Mouse (Mus musculus) midbrain, embryonic 13.5 days (tissue): ENCODE results near the gene Cnpy2. TPM values are rescaled to one million over a fixed set of nuclear protein-coding genes. Genes with fewer than 3 reads are reported as not detected.

Experiments
- ATAC-seq: fragments of 200-750 bp; cut with Nextera tagmentation; 2 replicates; pipeline ENCODE4 v1.8.0; 2017; ENCODE audit warnings: mild to moderate bottlenecking, moderate TSS enrichment, moderate library complexity
- H3K27ac ChIP-seq: fragments of 300-500 bp; sonication (generic); 2 replicates; pipeline ENCODE4 v1.5.1; 2015; ENCODE audit warnings: inconsistent platforms, mild to moderate bottlenecking, moderate library complexity
- H3K27me3 ChIP-seq: fragments of 300-500 bp; sonication (generic); 2 replicates; pipeline ENCODE4 v1.6.1; 2015; ENCODE audit warnings: mild to moderate bottlenecking, inconsistent platforms
- H3K36me3 ChIP-seq: fragments of 300-500 bp; sonication (generic); 2 replicates; pipeline ENCODE4 v1.6.1; 2015; ENCODE audit warnings: mild to moderate bottlenecking, inconsistent platforms
- H3K4me1 ChIP-seq: fragments of 300-500 bp; sonication (generic); replicated peaks from 2 replicates; pipeline ENCODE4 v1.6.1; 2015; ENCODE audit warnings: inconsistent platforms
- H3K4me2 ChIP-seq: fragments of 300-500 bp; sonication (generic); replicated peaks from 2 replicates; pipeline ENCODE4 v1.6.1; 2015; ENCODE audit warnings: moderate library complexity, mild to moderate bottlenecking, inconsistent platforms
- H3K4me3 ChIP-seq: fragments of 300-500 bp; sonication (generic); replicated peaks from 2 replicates; pipeline ENCODE4 v1.5.1; 2015; ENCODE audit warnings: mild to moderate bottlenecking, inconsistent platforms
- H3K9ac ChIP-seq: fragments of 300-500 bp; sonication (generic); replicated peaks from 2 replicates; pipeline ENCODE4 v1.6.1; 2015; ENCODE audit warnings: mild to moderate bottlenecking, inconsistent platforms
- H3K9me3 ChIP-seq: fragments of 300-500 bp; sonication (generic); 2 replicates; pipeline ENCODE4 v1.6.1; 2016; ENCODE audit warnings: mild to moderate bottlenecking, inconsistent platforms
- WGBS: fragments of 180-500 bp; shearing (Covaris S2); methylation state at CpG from one replicate; pipeline ENCODE4 v1.1.7; 2015; 5-methylcytosine and 5-hydroxymethylcytosine counted together
- polyA plus RNA-seq: library from polyadenylated mRNA; unstranded; fragments of >200 nt; fragmentation: Nextera tagmentation; extraction: Ambion mirVana; gene quantifications from 2 replicates; pipeline ENCODE4 v1.2.1, GENCODE M21; 2015

The Cnpy2 gene
- polyA plus RNA-seq, 1 experiment from 2014 or later = 230 TPM

DNA sequence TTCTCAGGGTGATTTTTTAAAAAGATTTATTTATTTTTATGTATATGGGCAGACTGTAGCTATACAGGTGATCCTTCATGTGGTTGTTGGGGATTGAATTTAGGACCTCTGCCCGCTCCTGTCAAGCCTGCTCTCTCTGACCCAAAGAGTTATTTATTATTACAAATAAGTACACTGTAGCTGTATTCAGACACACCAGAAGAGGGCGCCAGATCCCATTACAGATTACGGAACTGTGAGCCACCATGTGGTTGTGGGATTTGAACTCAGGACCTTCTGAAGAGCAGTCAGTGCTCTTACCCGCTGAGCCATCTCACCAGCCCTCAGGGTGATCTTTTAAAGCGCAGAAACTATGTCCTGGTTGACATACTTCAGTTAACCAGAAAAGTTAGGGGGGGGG lies 49.9 kb downstream of the Cnpy2 start:
- no peaks in the 10 kb centered on the region for H3K36me3 ChIP-seq
- no peak for ATAC-seq
- H3K27ac ChIP-seq = no peak overlapping the region
- no peak overlapping the region for H3K9ac ChIP-seq
- H3K27me3 ChIP-seq = no peaks in the 10 kb centered on the region
- no peaks in the 10 kb centered on the region for H3K9me3 ChIP-seq
- peaks cover 24% of the 10 kb centered on the region for H3K4me1 ChIP-seq
- H3K4me3 ChIP-seq = no peak overlapping the region
- WGBS = 79% methylated on average over 5 of the region's 5 CpGs
- H3K4me2 ChIP-seq = no peak overlapping the region

GRCm38 (mm10) chr10:128372989-128373748 lies 50.9 kb downstream of the Cnpy2 start:
- no peak overlapping the region for H3K27ac ChIP-seq
- H3K27me3 ChIP-seq = no peaks in the 10 kb centered on the region
- no peak for ATAC-seq
- 0 out of 2 replicates have a peak, but pooled peaks cover under 1% of the 10 kb centered on the region for H3K36me3 ChIP-seq
- H3K9ac ChIP-seq = no peak overlapping the region
- H3K9me3 ChIP-seq = no peaks in the 10 kb centered on the region
- WGBS = 84% methylated on average over 6 of the region's 6 CpGs
- no peak overlapping the region for H3K4me3 ChIP-seq
- H3K4me2 ChIP-seq = no peak overlapping the region
- H3K4me1 ChIP-seq = peaks cover 18% of the 10 kb centered on the region

GRCm38 (mm10) chr10:128374393-128374792 lies 52.1 kb downstream of the Cnpy2 start:
- Histone ChIP-seq H3K9ac (no peak overlapping the region), H3K36me3 (peaks cover 13% of the 10 kb centered on the region), H3K9me3 (no peaks in the 10 kb centered on the region), H3K27ac (no peak overlapping the region), H3K4me3 (no peak overlapping the region), H3K27me3 (no peaks in the 10 kb centered on the region), H3K4me2 (no peak overlapping the region), H3K4me1 (peaks cover 28% of the 10 kb centered on the region)
- no peak for ATAC-seq
- 76% methylated on average over 6 of the region's 6 CpGs for WGBS

DNA sequence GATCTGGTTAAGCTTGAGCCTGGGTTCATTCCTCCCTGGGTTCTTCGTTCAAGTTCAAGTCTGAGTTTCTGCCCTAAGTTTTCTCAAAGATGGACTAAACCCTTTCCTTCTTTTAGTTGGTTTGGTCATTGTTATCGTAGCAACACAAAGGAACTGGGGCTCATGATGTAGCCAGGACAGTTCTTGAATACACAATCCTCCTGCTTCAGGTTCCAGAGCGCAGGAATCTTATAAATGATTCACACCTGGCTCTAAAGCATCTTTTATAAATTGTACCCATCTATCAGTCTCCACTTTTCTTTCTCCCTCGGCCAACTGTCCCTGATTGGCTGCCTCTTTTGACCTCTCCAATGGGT lies 53.8 kb downstream of the Cnpy2 start:
- peaks cover 30% of the 10 kb centered on the region for H3K36me3 ChIP-seq
- H3K4me3 ChIP-seq = peak overlapping the region; percentile 96
- peak overlapping the region; percentile 100 for H3K9ac ChIP-seq
- no peaks in the 10 kb centered on the region for H3K9me3 ChIP-seq
- peak overlapping the region; percentile 79 for H3K4me2 ChIP-seq
- H3K27ac ChIP-seq = peak overlapping the region; percentile 97
- peaks cover 27% of the 10 kb centered on the region for H3K4me1 ChIP-seq
- no peaks in the 10 kb centered on the region for H3K27me3 ChIP-seq
- ATAC-seq = no peak
- 42% methylated on average over 4 of the region's 4 CpGs for WGBS

- Histone ChIP-seq H3K4me3 (peak within 1 kb of the TSS; percentile 96), H3K27ac (peak within 1 kb of the TSS; percentile 97), H3K9me3 (no peaks in the 10 kb centered on the region), H3K4me1 (peaks cover 27% of the 10 kb centered on the region), H3K27me3 (no peaks in the 10 kb centered on the region), H3K36me3 (peaks cover 35% of the 10 kb centered on the region), H3K4me2 (peak within 1 kb of the TSS; percentile 79), H3K9ac (peak within 1 kb of the TSS; percentile 100)
- WGBS = under 1% methylated on average over 60 of the region's 73 CpGs
- peak; percentile 94 for ATAC-seq
Observed at GRCm38 (mm10) chr10:128376455-128377211, 54.4 kb downstream of the Cnpy2 start, which contains the start of gene Ankrd52. TSS of gene Ankrd52 (plus strand) at chr10:128377115.

Other genes with a start within 250 kb of the Cnpy2 start
- 2,005 and 2,018 TPM in 2 replicates for gene Atp5b, start 239.2 kb upstream of the Cnpy2 start, polyA plus RNA-seq
- 13.8 and 13.9 TPM in 2 replicates for gene Baz2a, start 230.9 kb upstream of the Cnpy2 start, polyA plus RNA-seq
- gene Rbms2, start 142.2 kb upstream of the Cnpy2 start, polyA plus RNA-seq = 9.8 and 10.9 TPM in 2 replicates
- 1.1 and 1.4 TPM in 2 replicates for gene Gls2, start 128.0 kb upstream of the Cnpy2 start, polyA plus RNA-seq
- gene Spryd4, start 110.7 kb upstream of the Cnpy2 start, polyA plus RNA-seq = 19.6 and 21.2 TPM in 2 replicates
- 0.16 and 0.32 TPM in 2 replicates for gene Mip, start 96.6 kb upstream of the Cnpy2 start, polyA plus RNA-seq
- 27.7 and 28.6 TPM in 2 replicates for gene Timeless, start 90.4 kb upstream of the Cnpy2 start, polyA plus RNA-seq
- 0.15 and 0.23 TPM in 2 replicates for gene Apon, start 68.4 kb upstream of the Cnpy2 start, polyA plus RNA-seq
- gene Apof, start 53.8 kb upstream of the Cnpy2 start, polyA plus RNA-seq = not detected in 2 replicates
- 19.3 and 20.0 TPM in 2 replicates for gene Stat2, start 51.9 kb upstream of the Cnpy2 start, polyA plus RNA-seq
- 0.16 TPM in 1 of 2 replicates, not detected in the other for gene Il23a, start 23.7 kb upstream of the Cnpy2 start, polyA plus RNA-seq
- gene Pan2, start 19.1 kb upstream of the Cnpy2 start, polyA plus RNA-seq = 28.6 and 30.4 TPM in 2 replicates
- 213 and 225 TPM in 2 replicates for gene Cs, start 15.3 kb downstream of the Cnpy2 start, polyA plus RNA-seq
- 28.2 and 34.3 TPM in 2 replicates for gene Coq10a, start 46.5 kb downstream of the Cnpy2 start, polyA plus RNA-seq
- 13.0 and 14.8 TPM in 2 replicates for gene Ankrd52, start 54.7 kb downstream of the Cnpy2 start, polyA plus RNA-seq
- gene Slc39a5, start 78.8 kb downstream of the Cnpy2 start, polyA plus RNA-seq = 0.18 and 0.22 TPM in 2 replicates
- 142 and 153 TPM in 2 replicates for gene Nabp2, start 89.0 kb downstream of the Cnpy2 start, polyA plus RNA-seq
- 81.5 and 85.9 TPM in 2 replicates for gene Rnf41, start 89.2 kb downstream of the Cnpy2 start, polyA plus RNA-seq
- gene Smarcc2, start 136.8 kb downstream of the Cnpy2 start, polyA plus RNA-seq = 200 and 212 TPM in 2 replicates
- gene Myl6, start 171.7 kb downstream of the Cnpy2 start, polyA plus RNA-seq = 836 and 885 TPM in 2 replicates
- gene Myl6b, start 176.2 kb downstream of the Cnpy2 start, polyA plus RNA-seq = 3.4 and 4.3 TPM in 2 replicates
- 11.6 and 13.7 TPM in 2 replicates for gene Esyt1, start 203.4 kb downstream of the Cnpy2 start, polyA plus RNA-seq
- 23.3 and 24.2 TPM in 2 replicates for gene Zc3h10, start 225.3 kb downstream of the Cnpy2 start, polyA plus RNA-seq
- gene Rpl41, start 226.8 kb downstream of the Cnpy2 start, polyA plus RNA-seq = 2,545 and 2,595 TPM in 2 replicates
- 139 TPM in 2 replicates for gene Pa2g4, start 243.5 kb downstream of the Cnpy2 start, polyA plus RNA-seq